Mouse (Mus musculus): ENCODE measurements around the gene Spem2. TPM values are rescaled to one million over a fixed set of nuclear protein-coding genes. Genes with fewer than 3 reads are reported as not detected.

Spem2 gene
- total and polyA plus RNA-seq, 3 experiments = not detected

DNA sequence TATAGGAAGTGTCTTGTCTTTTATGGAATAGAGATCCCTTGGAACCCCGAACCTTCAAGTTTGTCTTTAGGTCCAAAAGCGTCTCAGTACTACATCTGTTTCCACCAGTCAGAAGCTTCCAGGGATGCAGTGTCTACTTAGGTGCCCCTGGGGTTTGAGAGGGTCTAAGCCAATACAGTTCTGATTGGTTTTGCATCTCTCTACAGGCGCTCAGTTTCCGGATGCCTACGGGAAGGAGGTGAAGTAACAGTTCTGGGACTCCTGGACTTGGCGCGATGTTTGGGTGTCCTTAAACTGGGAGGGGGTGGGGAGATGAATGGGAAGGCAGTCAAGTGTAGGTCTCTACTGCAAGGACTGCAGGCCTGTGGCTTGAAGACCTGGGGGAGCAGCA is 20.4 kb upstream of the Spem2 start:
- Histone ChIP-seq H3K79me2 (replicated peaks; ENCODE audit: control insufficient read depth, extremely low read depth, insufficient read depth, poor library complexity, severe bottlenecking) (no peaks in the 10 kb centered on the region), H3K27ac (ENCODE audit: insufficient read depth, low read depth) (no peak overlapping the region; the same call in 1 of the 2 replicates), H3K4me1 (ENCODE audit: control insufficient read depth in 1 of 2, insufficient read depth in 2 of 2) (peaks cover 9 to 23% of the 10 kb centered on the region in 2 experiments), H3K9me3 (replicated peaks; ENCODE audit: low read length) (no peaks in the 10 kb centered on the region), H3K36me3 (replicated peaks in 1 of 2; ENCODE audit: control insufficient read depth in 1 of 2, insufficient read depth in 1 of 2, low read length in 1 of 2) (peaks cover 3 to 9% of the 10 kb centered on the region in 2 experiments), H3K9ac (ENCODE audit: insufficient read depth, low read depth) (peak overlapping the region; percentile 80), H3K4me2 (ENCODE audit: insufficient read depth, low read depth, poor library complexity, severe bottlenecking) (peak overlapping the region; percentile 63), H3K27me3 (replicated peaks) (peaks cover 25% of the 10 kb centered on the region), H3K4me3 (replicated peaks in 1 of 3; ENCODE audit: low read depth in 2 of 3, low read length in 2 of 3, poor library complexity in 1 of 3) (peak overlapping the region; percentile 62 to 100 (median 67))
- dilution Hi-C loops (cut with MboI; ENCODE audit: extremely low pct_ligation_motif_present, extremely low pct_unique_long_range_greater_than_20kb, low sequenced_read_pairs) (no loop called here), in situ Hi-C loops (cut with MboI; ENCODE audit: low pct_ligation_motif_present, low pct_unique_long_range_greater_than_20kb, low sequenced_read_pairs) (no loop called here)
- peak; percentile 54 for DNase-seq (ENCODE audit: extremely low read depth)
- TF ChIP-seq BHLHE40 (IDR thresholded peaks at IDR 0.05; ENCODE audit: low read depth, low read length) = no peak
- no peak for TF ChIP-seq NRF1 (IDR thresholded peaks at IDR 0.05; ENCODE audit: low read depth, low read length)
- TF ChIP-seq MYC (IDR thresholded peaks at IDR 0.05; ENCODE audit: low read depth, low read length) = no peak
- TF ChIP-seq MEF2A (IDR thresholded peaks at IDR 0.05; ENCODE audit: borderline replicate concordance, low read depth, low read length) = no peak
- TF ChIP-seq UBTF (IDR thresholded peaks at IDR 0.05; ENCODE audit: low read depth, low read length) = 0 out of 2 replicates have a peak, but pooled peaks have one; percentile 12
- TF ChIP-seq ZC3H11A (IDR thresholded peaks at IDR 0.05; ENCODE audit: low read depth, low read length) = no peak
- no peak for TF ChIP-seq E2F4 (IDR thresholded peaks at IDR 0.05; ENCODE audit: insufficient replicate concordance, low read depth, low read length)
- TF ChIP-seq SIN3A (IDR thresholded peaks at IDR 0.05; ENCODE audit: low read length) = peak; percentile 58
- no peak for TF ChIP-seq SMC3 (IDR thresholded peaks at IDR 0.05; ENCODE audit: low read depth, low read length)
- no peak for TF ChIP-seq JUN (IDR thresholded peaks at IDR 0.05; ENCODE audit: insufficient read depth, low read depth, low read length)
- TF ChIP-seq ZKSCAN1 (IDR thresholded peaks at IDR 0.05; ENCODE audit: borderline replicate concordance, low read depth, low read length) = no peak
- TF ChIP-seq GABPA (IDR thresholded peaks at IDR 0.05; ENCODE audit: insufficient replicate concordance, low read depth, low read length) = no peak
- no peak for TF ChIP-seq ETS1 (conservative IDR thresholded peaks at IDR 0.05; ENCODE audit: low read depth, low read length)
- TF ChIP-seq POLR2AphosphoS2 (IDR thresholded peaks at IDR 0.05; ENCODE audit: low read depth, low read length) = no peak
- TF ChIP-seq MAFK (IDR thresholded peaks at IDR 0.05; ENCODE audit: insufficient replicate concordance, low read length) = no peak
- TF ChIP-seq USF2 (conservative IDR thresholded peaks at IDR 0.05; ENCODE audit: low read depth, low read length) = no peak
- no peak for TF ChIP-seq KAT2A (IDR thresholded peaks at IDR 0.05; ENCODE audit: insufficient replicate concordance, low read length)

DNA sequence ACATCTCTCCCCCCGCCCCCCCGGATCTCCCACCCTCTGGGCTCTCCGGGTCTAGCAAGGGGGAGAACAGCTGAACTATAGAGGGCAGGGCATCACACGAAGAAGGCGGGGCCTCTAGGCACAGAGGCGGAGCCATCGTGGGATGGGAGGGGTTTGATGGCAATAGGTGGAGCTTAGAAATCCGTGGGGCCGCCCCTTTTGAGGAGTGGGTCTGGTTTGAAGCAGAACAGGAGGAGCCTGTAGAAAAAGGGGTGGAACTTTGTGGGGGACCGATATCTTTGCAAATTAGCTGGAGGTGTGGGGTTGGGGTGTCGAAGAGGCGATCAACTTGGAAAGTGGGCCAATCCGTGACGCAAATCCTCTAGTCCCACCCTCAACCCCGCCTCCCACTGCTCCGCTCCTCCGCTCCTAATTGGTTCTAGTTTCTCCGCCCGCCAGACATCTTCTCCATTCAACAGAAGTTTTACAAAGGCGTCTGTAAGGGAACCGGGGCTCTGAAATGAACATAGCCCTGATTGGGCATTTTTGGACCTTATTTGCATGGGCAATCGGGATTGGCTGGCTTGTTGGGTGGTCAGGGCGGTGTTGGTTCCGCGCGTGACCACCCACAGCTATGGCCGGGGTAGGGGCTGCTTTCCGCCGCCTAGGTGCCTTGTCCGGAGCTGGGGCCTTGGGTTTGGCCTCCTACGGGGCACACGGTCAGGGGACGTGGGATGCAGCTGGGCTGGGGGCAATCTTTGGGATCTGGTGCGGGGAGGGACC is 19.9 kb upstream of the Spem2 start, which contains the start of gene Tmem256:
TSS of gene Tmem256 (plus strand) at position 563 of the 762 bp plus-strand sequence.
- Histone ChIP-seq H3K9ac (ENCODE audit: insufficient read depth, low read depth) (peak within 1 kb of the TSS; percentile 80), H3K27me3 (replicated peaks) (peaks cover 31% of the 10 kb centered on the region), H3K27ac (ENCODE audit: insufficient read depth, low read depth) (no peak within 1 kb of the TSS; the same call in 1 of the 2 replicates), H3K9me3 (replicated peaks; ENCODE audit: low read length) (no peaks in the 10 kb centered on the region), H3K36me3 (replicated peaks in 1 of 2; ENCODE audit: control insufficient read depth in 1 of 2, insufficient read depth in 1 of 2, low read length in 1 of 2) (peaks cover 3 to 9% of the 10 kb centered on the region in 2 experiments), H3K4me3 (replicated peaks in 1 of 3; ENCODE audit: low read depth in 2 of 3, low read length in 2 of 3, poor library complexity in 1 of 3) (peak within 1 kb of the TSS; percentile 62 to 100 (median 67)), H3K4me2 (ENCODE audit: insufficient read depth, low read depth, poor library complexity, severe bottlenecking) (peak within 1 kb of the TSS; percentile 98), H3K79me2 (replicated peaks; ENCODE audit: control insufficient read depth, extremely low read depth, insufficient read depth, poor library complexity, severe bottlenecking) (no peaks in the 10 kb centered on the region), H3K4me1 (ENCODE audit: control insufficient read depth in 1 of 2, insufficient read depth in 2 of 2) (peaks cover 10 to 23% of the 10 kb centered on the region in 2 experiments)
- in situ Hi-C loops (cut with MboI; ENCODE audit: low pct_ligation_motif_present, low pct_unique_long_range_greater_than_20kb, low sequenced_read_pairs) (no loop called here), dilution Hi-C loops (cut with MboI; ENCODE audit: extremely low pct_ligation_motif_present, extremely low pct_unique_long_range_greater_than_20kb, low sequenced_read_pairs) (no loop called here)
- peak; percentile 100 for DNase-seq (ENCODE audit: extremely low read depth)
- TF ChIP-seq NELFE (IDR thresholded peaks at IDR 0.05; ENCODE audit: low read depth, low read length) = peak; percentile 93
- no peak for TF ChIP-seq ETS1 (conservative IDR thresholded peaks at IDR 0.05; ENCODE audit: low read depth, low read length)
- TF ChIP-seq MAFK (IDR thresholded peaks at IDR 0.05; ENCODE audit: insufficient replicate concordance, low read length) = no peak
- peak; percentile 93 for TF ChIP-seq CHD2 (IDR thresholded peaks at IDR 0.05; ENCODE audit: low read length)
- TF ChIP-seq CTCF (conservative IDR thresholded peaks at IDR 0.05 in 1 of 2, IDR thresholded peaks at IDR 0.05 in 1 of 2; ENCODE audit: low read depth in 2 of 2, low read length in 2 of 2) = no peak
- no peak for TF ChIP-seq NRF1 (IDR thresholded peaks at IDR 0.05; ENCODE audit: low read depth, low read length)
- no peak for TF ChIP-seq USF2 (conservative IDR thresholded peaks at IDR 0.05; ENCODE audit: low read depth, low read length)
- TF ChIP-seq MAX (IDR thresholded peaks at IDR 0.05; ENCODE audit: low read length) = peak; percentile 75
- TF ChIP-seq ZKSCAN1 (IDR thresholded peaks at IDR 0.05; ENCODE audit: borderline replicate concordance, low read depth, low read length) = no peak
- no peak; the same call in 1 of the 2 replicates for TF ChIP-seq JUND (conservative IDR thresholded peaks at IDR 0.05; ENCODE audit: low read depth, low read length)
- TF ChIP-seq POLR2A (IDR thresholded peaks at IDR 0.05; ENCODE audit: low read depth, low read length) = peak; percentile 89
- peak; percentile 58 for TF ChIP-seq USF1 (IDR thresholded peaks at IDR 0.05; ENCODE audit: low read depth, low read length)
- TF ChIP-seq TBP (conservative IDR thresholded peaks at IDR 0.05; ENCODE audit: low read depth, low read length) = peak; percentile 70
- peak; percentile 25; the same call in 1 of the 2 replicates for TF ChIP-seq MAZ (IDR thresholded peaks at IDR 0.05; ENCODE audit: low read depth, low read length)
- no peak for TF ChIP-seq PAX5 (IDR thresholded peaks at IDR 0.05; ENCODE audit: low read length)
- peak; percentile 90 for TF ChIP-seq BHLHE40 (IDR thresholded peaks at IDR 0.05; ENCODE audit: low read depth, low read length)
- peak; percentile 67 for TF ChIP-seq ELF1 (IDR thresholded peaks at IDR 0.05; ENCODE audit: low read depth, low read length)
- TF ChIP-seq MYC (IDR thresholded peaks at IDR 0.05; ENCODE audit: low read depth, low read length) = 0 out of 2 replicates have a peak, but pooled peaks have one; percentile 38
- TF ChIP-seq ZC3H11A (IDR thresholded peaks at IDR 0.05; ENCODE audit: low read depth, low read length) = no peak
- TF ChIP-seq UBTF (IDR thresholded peaks at IDR 0.05; ENCODE audit: low read depth, low read length) = peak; percentile 56; the same call in 1 of the 2 replicates
- peak; percentile 83; the same call in 1 of the 2 replicates for TF ChIP-seq E2F4 (IDR thresholded peaks at IDR 0.05; ENCODE audit: insufficient replicate concordance, low read depth, low read length)
- TF ChIP-seq JUN (IDR thresholded peaks at IDR 0.05; ENCODE audit: insufficient read depth, low read depth, low read length) = no peak

Data from CH12.LX (cell line).